Mouse (Mus musculus) heart, adult 2 months (tissue): ENCODE results near the gene Pitpnm3. TPM values are rescaled to one million over a fixed set of nuclear protein-coding genes. Genes with fewer than 3 reads are reported as not detected.
A peak's percentile ranks its signal among the peaks of the same experiment; 100 is the strongest.

Experiments used
- DNase-seq, 2 experiments: peaks; one replicate each; pipeline ENCODE4 v3.0.0; 2021
- H3K27ac ChIP-seq: fragments of 200-600 bp; 2 replicates; pipeline ENCODE4 v1.8.1; 2022
- H3K27me3 ChIP-seq: fragments of 200-500 bp; 2 replicates; pipeline ENCODE4 v1.6.1; 2012; ENCODE audit warnings: mild to moderate bottlenecking, low read length, inconsistent platforms, mixed read lengths; ENCODE audit not compliant: control insufficient read depth, insufficient read depth
- H3K36me3 ChIP-seq: fragments of 200-500 bp; 2 replicates; pipeline ENCODE4 v1.6.1; 2012; ENCODE audit warnings: low read length, inconsistent platforms; ENCODE audit not compliant: control insufficient read depth, insufficient read depth
- H3K4me1 ChIP-seq: fragments of 200-500 bp; 2 replicates; pipeline ENCODE4 v1.6.1; 2011; ENCODE audit warnings: low read length; ENCODE audit not compliant: control insufficient read depth, insufficient read depth
- H3K4me3 ChIP-seq: fragments of 200-600 bp; 2 replicates; pipeline ENCODE4 v1.8.1; 2022
- H3K79me2 ChIP-seq: fragments of 200-500 bp; replicated peaks from 2 replicates; pipeline ENCODE4 v1.6.1; 2012; ENCODE audit warnings: mild to moderate bottlenecking, inconsistent platforms, low read length, moderate library complexity, mixed read lengths; ENCODE audit not compliant: control insufficient read depth, insufficient read depth
- H3K9ac ChIP-seq: fragments of 200-500 bp; 2 replicates; pipeline ENCODE4 v1.6.1; 2012; ENCODE audit warnings: low read depth, mild to moderate bottlenecking, control low read depth, inconsistent platforms, low read length, mixed read lengths
- CTCF ChIP-seq: fragments of 200-600 bp; IDR thresholded peaks from 2 replicates; pipeline ENCODE4 v1.8.1; 2022; ENCODE audit warnings: antibody characterized with exemption, mild to moderate bottlenecking, moderate library complexity
- EP300 ChIP-seq: fragments of 200-500 bp; IDR thresholded peaks from 2 replicates; pipeline ENCODE4 v1.6.1; 2011; ENCODE audit warnings: low read depth, low read length, control low read depth; ENCODE audit not compliant: insufficient read depth
- POLR2A ChIP-seq: fragments of 200-500 bp; IDR thresholded peaks from 2 replicates; pipeline ENCODE4 v1.6.1; 2011; ENCODE audit warnings: mild to moderate bottlenecking, low read depth, low read length, control low read depth; ENCODE audit not compliant: insufficient read depth
- WGBS: fragments of 180-500 bp; shearing (Covaris S2); methylation state at CpG from one replicate; pipeline ENCODE4 v1.1.7; 2018; 5-methylcytosine and 5-hydroxymethylcytosine counted together
- intact Hi-C: fragments of 180-260 bp; cut with DNase I; formaldehyde crosslinking; loops from one replicate; pipeline ENCODE4 v1.15.1; 2025
- polyA plus RNA-seq: library from polyadenylated mRNA; depleted of rRNA; stranded (reverse); fragments of >200 nt; gene quantifications from 2 replicates; pipeline ENCODE4 v1.2.3, GENCODE M21; 2012
- total RNA-seq, 2 experiments: library from RNA; stranded (reverse); gene quantifications; 2 replicates each; pipeline ENCODE4 v1.2.3; 2021

Pitpnm3 gene
- total and polyA plus RNA-seq, 3 experiments = 1.2 to 5.1 (median 2.0) TPM

GRCm38 (mm10) chr11:72041290-72041767 lies 94.2 kb downstream of the Pitpnm3 start:
- no peaks in the 10 kb centered on the region for H3K36me3 ChIP-seq
- WGBS = 31% methylated on average over 6 of the region's 6 CpGs
- peak overlapping the region; percentile 69 for H3K4me3 ChIP-seq
- intact Hi-C loops = no loop called here
- no peaks in the 10 kb centered on the region for H3K27me3 ChIP-seq
- no peak overlapping the region; the same call in 1 of the 2 replicates for H3K9ac ChIP-seq
- no peaks in the 10 kb centered on the region for H3K79me2 ChIP-seq
- no peak for TF ChIP-seq POLR2A
- TF ChIP-seq CTCF = no peak
- no peak for TF ChIP-seq EP300
- DNase-seq = no peak
- H3K27ac ChIP-seq = peak overlapping the region; percentile 4; the same call in 1 of the 2 replicates
- peaks cover 2% of the 10 kb centered on the region for H3K4me1 ChIP-seq

- TF ChIP-seq CTCF (no peak), EP300 (no peak), POLR2A (no peak)
- no peak for DNase-seq
- Histone ChIP-seq H3K79me2 (no peaks in the 10 kb centered on the region), H3K27ac (no peak overlapping the region), H3K36me3 (no peaks in the 10 kb centered on the region), H3K4me1 (peaks cover 2% of the 10 kb centered on the region), H3K9ac (no peak overlapping the region), H3K27me3 (no peaks in the 10 kb centered on the region), H3K4me3 (no peak overlapping the region)
- intact Hi-C loops = loop anchor here (5.0 kb wide), 2 partner anchors 47 to 702 kb away; no protein-coding TSS in a partner anchor
- 40% methylated on average over 16 of the region's 16 CpGs for WGBS
These were observed 95.8 kb downstream of the Pitpnm3 start for GRCm38 (mm10) chr11:72039599-72040386.

GRCm38 (mm10) chr11:72037996-72038395 lies 97.6 kb downstream of the Pitpnm3 start:
- Histone ChIP-seq H3K36me3 (no peaks in the 10 kb centered on the region), H3K79me2 (no peaks in the 10 kb centered on the region), H3K27ac (no peak overlapping the region), H3K9ac (no peak overlapping the region), H3K4me1 (peaks cover 2% of the 10 kb centered on the region), H3K4me3 (no peak overlapping the region), H3K27me3 (no peaks in the 10 kb centered on the region)
- intact Hi-C loops = loop anchor here (5.0 kb wide), 2 partner anchors 46 to 701 kb away; no protein-coding TSS in a partner anchor
- under 1% methylated on average over 4 of the region's 4 CpGs for WGBS
- TF ChIP-seq POLR2A (no peak), EP300 (0 out of 2 replicates have a peak, but pooled peaks have one; percentile 14), CTCF (peak; percentile 92)
- peak; percentile 46 to 78 for DNase-seq

- Histone ChIP-seq H3K4me3 (no peak within 1 kb of the TSS), H3K36me3 (no peaks in the 10 kb centered on the region), H3K27me3 (no peaks in the 10 kb centered on the region), H3K9ac (no peak within 1 kb of the TSS), H3K4me1 (no peaks in the 10 kb centered on the region), H3K79me2 (no peaks in the 10 kb centered on the region), H3K27ac (no peak within 1 kb of the TSS)
- TF ChIP-seq CTCF (no peak), POLR2A (no peak), EP300 (no peak)
- intact Hi-C loops = loop anchor here (5.0 kb wide), 2 partner anchors 45 to 700 kb away; no protein-coding TSS in a partner anchor
- WGBS = 59% methylated on average over 4 of the region's 4 CpGs
- no peak for DNase-seq
These were observed 98.2 kb downstream of the Pitpnm3 start, which contains the start of gene Aipl1 for GRCm38 (mm10) chr11:72037409-72037808. TSS of gene Aipl1 (minus strand) at chr11:72037509.

- Histone ChIP-seq H3K4me3 (no peak overlapping the region), H3K27me3 (no peaks in the 10 kb centered on the region), H3K27ac (no peak overlapping the region), H3K36me3 (no peaks in the 10 kb centered on the region), H3K9ac (no peak overlapping the region), H3K4me1 (no peaks in the 10 kb centered on the region), H3K79me2 (no peaks in the 10 kb centered on the region)
- TF ChIP-seq POLR2A = no peak
- no peak for TF ChIP-seq CTCF
- no peak for TF ChIP-seq EP300
- no peak for DNase-seq
- 82% methylated on average over 3 of the region's 3 CpGs for WGBS
- intact Hi-C loops = no loop called here
These were observed 103.0 kb downstream of the Pitpnm3 start for GRCm38 (mm10) chr11:72032589-72032988.

GRCm38 (mm10) chr11:72032091-72032490 lies 103.5 kb downstream of the Pitpnm3 start:
- H3K9ac ChIP-seq = no peak overlapping the region
- H3K27me3 ChIP-seq = no peaks in the 10 kb centered on the region
- no peaks in the 10 kb centered on the region for H3K4me1 ChIP-seq
- no peak overlapping the region for H3K27ac ChIP-seq
- 78% methylated on average over 4 of the region's 4 CpGs for WGBS
- intact Hi-C loops = no loop called here
- no peak for DNase-seq
- H3K79me2 ChIP-seq = no peaks in the 10 kb centered on the region
- no peak for TF ChIP-seq POLR2A
- no peak for TF ChIP-seq CTCF
- TF ChIP-seq EP300 = no peak
- H3K4me3 ChIP-seq = no peak overlapping the region
- no peaks in the 10 kb centered on the region for H3K36me3 ChIP-seq
